Mouse (Mus musculus) inflammation-experienced regulatory T-cells, adult 6 months (primary cell): ENCODE data around the gene 1700092M07Rik. TPM values are rescaled to one million over a fixed set of nuclear protein-coding genes. Genes with fewer than 3 reads are reported as not detected.

Experiments used
- ATAC-seq: one replicate; pipeline ENCODE4 v1.8.0; 2017
- polyA plus RNA-seq, 3 experiments: library from polyadenylated mRNA; unstranded; fragments of 100-300 nt; shearing (Covaris generic); gene quantifications; one replicate each; pipeline ENCODE4 v1.2.1; 2017

The 1700092M07Rik gene
- 1 to 10 TPM in 1 of 3 experiments, not detected in 2; 1.8 TPM for polyA plus RNA-seq

DNA sequence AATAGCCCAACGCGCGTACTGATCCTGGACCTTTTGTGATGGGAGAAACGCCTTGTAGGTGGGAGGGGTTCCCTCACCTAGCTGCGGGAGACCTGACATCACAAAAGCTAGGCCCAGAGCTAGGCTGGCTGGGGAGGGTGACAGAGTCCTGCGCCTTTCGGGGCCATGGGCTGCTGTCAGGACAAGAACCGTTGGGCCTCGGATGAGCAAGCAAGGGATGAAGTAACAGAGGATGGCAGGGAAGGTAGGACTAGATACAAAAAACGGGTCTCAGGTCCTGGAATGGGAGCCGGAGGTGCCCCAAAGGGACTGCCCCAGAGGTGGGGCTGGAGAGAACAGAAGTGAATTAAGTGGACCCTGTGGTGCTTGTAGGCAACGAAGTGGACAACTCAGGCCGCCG lies at the start of gene 1700092M07Rik:
Gene 1700092M07Rik (plus strand): TSS at position 116 of the 400 bp plus-strand sequence.
- no peak for ATAC-seq

DNA sequence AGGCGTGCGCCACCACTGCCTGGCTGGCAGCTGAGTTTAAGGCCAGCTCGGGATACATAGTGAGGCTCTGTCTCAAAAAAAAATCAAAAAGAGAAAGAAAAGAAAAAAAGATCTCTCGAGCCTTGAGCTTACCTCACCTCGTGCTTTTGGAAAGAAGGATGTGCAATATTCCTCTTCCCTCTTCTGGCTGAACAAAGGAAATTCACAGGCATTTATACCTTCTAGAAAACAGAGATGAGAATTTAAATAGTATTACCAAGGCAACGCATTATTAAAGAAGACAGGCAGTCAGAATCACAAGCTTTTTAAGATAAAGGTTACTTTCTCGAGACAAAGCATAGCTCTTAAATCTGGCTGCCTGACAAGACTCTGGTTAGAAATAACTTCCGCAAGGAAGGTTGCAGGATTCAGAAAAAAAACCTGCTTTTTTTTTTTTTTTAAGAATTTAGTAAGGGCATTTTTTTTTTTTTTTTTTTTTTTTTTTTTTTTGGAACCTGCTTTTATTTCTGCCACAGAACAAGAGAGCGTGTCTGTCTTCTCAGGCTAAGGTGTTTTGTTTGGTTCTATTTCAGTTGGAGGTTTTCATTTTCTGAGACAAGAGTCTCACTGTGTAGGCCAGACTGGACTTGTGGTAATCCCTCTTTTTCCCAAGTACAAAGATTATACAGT lies 48.5 kb upstream of the 1700092M07Rik start:
- no peak for ATAC-seq

DNA sequence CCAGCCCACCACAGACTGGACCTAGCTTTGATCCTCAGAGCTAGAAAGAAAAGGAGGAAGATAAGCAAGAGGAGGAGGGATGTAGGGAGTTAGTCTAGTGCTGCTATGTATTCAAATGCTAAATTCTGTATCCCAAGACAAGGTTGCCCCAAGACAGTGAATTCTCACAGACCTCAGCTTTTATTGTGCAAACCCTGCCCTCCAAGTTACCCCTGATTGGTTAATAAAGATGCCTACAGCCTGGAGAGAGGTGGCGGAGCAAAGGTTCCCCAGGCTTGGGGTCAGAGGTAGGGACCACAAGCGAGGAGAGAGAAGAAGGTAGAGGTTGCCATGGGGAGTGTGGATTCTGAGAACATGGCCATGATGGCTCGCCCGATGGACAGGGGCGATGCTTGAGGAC lies 47.8 kb upstream of the 1700092M07Rik start:
- no peak for ATAC-seq

- ATAC-seq = peak; percentile 65
These were observed 45.2 kb upstream of the 1700092M07Rik start for GRCm38 (mm10) chr19:8695330-8695729.

GRCm38 (mm10) chr19:8699652-8700051 lies 40.9 kb upstream of the 1700092M07Rik start:
- no peak for ATAC-seq

- no peak for ATAC-seq
These were observed 38.1 kb upstream of the 1700092M07Rik start for GRCm38 (mm10) chr19:8702458-8702857.

DNA sequence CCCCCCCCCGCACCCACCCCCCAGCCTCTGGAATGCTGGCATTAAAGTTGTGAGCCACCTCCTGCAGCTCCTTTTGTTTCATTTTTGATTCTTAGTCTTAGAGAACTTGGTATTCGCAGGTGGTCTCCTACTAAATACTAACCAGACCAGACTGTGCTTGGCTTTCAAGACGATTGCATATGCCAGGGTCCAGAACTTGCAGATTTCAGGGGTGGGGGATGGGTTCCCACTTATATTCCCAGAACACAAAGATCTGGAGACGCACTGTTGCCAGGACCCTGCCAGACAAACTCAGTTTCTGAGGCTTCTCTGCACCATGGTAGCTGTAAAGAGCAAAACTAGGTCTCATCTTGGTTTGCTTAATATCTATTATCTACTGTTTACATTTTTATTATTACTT lies 36.9 kb upstream of the 1700092M07Rik start:
- no peak for ATAC-seq

GRCm38 (mm10) chr19:8705026-8705708 lies 35.4 kb upstream of the 1700092M07Rik start:
- no peak for ATAC-seq

DNA sequence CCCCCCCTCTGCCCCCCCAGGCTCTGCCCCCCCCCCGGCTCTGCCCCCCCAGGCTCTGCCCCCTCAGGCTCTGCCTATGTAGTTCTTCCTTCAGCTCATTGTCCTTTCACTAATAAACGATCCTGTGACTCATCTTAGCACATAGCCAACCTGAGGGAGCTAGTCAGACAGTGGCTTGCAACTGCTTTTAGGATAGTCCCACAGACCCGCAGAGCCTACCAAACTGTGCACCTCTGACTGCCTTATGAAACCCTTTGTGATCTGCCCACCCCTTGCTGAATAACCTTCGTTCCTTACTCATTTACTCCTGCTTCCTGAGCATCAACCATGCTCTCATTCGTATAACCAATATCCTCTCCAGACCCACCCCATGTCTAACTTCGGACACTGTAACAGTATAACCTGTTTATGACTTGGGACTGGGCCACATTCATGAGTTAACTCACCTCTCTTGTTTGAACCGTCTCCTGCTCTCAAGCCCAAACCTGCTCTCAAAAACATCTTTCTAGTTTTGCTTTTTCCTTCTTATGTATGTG lies 34.3 kb upstream of the 1700092M07Rik start:
- no peak for ATAC-seq

GRCm38 (mm10) chr19:8706930-8707329 lies 33.6 kb upstream of the 1700092M07Rik start:
- no peak for ATAC-seq

DNA sequence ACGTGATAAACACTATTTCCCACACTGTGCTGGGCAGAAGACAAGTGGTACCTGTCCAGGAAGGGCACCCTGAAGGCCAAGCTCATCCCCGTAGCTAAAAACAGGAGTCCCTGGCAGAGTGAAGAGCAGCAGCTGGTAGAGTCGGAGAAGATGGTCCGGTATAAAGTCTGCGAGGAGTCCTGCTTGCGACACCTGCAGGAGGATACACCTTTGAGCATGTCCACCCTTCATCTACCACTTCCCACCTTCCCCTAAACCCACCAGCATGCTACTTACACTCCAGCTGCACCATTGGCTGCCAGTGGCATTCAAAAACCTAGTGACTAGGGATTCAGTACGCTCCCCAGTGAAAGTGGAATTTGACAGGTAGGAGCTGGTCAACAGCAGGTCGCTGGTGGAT lies 31.6 kb upstream of the 1700092M07Rik start:
- no peak for ATAC-seq

- ATAC-seq = no peak
These were observed 30.5 kb upstream of the 1700092M07Rik start for GRCm38 (mm10) chr19:8710057-8710456.

GRCm38 (mm10) chr19:8711506-8711905 lies 29.0 kb upstream of the 1700092M07Rik start:
- ATAC-seq = no peak

DNA sequence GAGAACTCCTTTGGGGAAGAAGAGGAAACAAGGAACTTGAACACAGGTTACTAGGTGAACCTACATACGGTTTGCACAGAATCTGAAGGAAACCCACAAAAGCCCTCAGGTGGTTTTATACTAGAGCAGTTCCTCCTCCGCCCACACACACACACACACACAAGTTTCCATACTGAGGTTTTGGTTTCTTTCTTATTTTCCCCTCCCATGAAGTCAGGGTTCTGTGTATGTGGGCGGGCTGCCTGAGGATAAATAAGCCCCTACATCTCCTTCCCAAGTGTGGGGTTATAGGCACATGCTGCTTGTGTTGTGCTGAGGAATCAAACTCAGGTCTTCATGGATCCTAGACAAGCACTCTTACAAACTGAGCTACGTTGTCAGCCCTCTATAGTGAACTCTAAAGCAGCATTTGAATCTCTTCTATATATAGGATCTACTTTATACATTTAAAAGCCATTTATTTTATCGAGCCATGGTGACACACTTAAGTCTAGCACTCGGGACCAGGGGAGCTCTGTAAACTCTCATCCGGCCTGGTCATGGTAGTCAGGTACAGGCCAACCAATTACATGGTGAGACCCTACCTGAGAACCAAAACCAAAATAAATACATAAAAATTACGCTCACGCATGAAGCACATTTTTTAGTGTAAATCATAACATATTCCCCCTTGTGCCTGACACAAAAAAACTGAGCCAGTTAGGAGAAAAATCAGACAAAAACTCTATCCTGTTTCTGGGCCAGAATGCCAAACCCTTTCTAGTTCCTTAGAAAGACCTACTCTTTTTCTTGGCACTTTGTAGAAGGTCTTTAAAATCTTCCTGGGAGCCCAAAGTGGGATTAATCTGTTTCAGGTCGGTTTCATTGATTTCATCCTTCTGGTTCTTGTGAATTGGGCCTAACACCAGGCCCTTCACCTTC lies 28.3 kb upstream of the 1700092M07Rik start:
- ATAC-seq = peak; percentile 69

DNA sequence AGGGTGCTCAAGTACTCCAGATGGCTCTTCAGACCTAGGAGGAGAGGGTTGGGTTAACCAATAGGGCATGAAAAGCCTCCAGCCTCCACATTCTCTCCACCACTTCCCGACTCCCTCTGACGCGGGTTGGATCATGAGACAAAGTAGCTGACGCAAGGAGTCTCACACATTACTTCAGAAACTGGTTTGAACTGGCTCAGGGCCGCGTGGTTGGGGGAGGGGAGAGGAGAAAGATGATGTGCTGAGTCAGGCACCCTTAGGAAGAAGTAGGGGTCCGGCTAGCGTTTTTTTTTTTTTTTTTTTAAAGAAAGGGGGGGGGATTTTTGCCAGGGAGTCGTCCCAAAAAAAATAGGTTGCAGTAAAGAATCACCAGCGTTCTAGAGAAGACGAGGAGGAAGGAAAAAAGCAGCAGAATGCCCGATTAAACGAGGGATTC lies 27.6 kb upstream of the 1700092M07Rik start:
- peak; percentile 63 for ATAC-seq

DNA sequence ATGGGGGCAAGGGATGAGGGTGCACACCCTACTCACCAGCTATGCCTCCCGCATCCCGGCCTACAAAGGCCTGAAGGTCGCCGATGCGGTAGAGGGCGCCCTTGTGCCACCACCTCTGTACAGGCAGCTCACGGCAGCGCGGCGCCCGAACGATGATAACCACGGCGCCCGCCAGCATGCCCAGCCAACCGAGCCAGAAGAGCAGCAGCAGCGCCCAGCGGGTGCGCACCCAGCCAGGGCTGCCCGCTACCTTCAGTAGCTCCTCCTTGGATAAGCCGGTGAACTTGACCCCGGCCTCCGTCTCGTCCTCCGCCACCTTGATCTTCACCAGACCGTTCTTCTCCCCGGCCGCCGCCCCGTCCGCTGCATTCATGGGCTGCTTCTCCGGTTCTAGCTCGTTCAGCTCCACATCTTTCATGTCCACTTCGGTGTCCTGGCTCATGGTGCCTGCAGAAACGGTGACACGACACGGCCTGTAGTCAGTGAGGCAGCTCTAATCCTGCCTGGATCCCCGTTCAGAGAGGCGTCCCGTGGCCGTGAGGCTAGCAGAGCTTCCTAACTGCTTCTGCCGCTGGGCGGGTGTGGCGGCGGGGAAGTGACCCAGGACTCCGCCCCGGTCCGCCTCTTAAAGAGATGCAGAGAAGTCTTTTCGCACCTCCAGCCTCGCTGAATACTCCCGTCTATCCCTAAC lies 27.1 kb upstream of the 1700092M07Rik start:
- ATAC-seq = peak; percentile 63

DNA sequence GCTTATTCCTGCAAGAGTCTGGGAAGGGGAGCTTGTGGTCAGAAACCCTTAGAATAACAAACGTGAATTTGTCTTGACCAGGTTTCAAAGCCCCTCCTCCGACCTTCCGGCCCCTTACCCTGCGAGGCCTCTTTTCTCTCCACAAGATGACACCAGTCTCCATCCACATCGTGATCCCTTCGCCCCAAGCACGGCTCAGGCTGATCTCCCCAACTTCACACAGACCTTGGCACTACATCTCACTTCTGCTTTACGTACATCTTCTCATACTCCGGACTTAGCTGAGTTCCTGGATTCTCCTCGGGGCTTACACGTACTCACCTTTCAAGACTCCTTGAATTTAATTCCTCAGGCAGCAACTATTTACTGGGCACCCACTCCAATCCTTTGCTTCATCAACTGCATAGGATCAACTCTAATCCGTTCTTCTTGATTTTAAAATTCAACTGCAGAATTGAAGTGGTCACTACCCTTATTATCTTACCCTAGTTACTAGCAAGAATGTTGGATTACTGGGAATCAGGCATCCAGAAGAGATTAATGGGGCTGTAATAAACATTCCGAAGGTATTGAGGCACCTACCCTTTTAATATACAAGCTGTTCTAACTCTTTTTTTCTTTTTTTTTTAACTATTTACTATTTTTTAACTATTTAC lies 26.4 kb upstream of the 1700092M07Rik start:
- ATAC-seq = no peak

DNA sequence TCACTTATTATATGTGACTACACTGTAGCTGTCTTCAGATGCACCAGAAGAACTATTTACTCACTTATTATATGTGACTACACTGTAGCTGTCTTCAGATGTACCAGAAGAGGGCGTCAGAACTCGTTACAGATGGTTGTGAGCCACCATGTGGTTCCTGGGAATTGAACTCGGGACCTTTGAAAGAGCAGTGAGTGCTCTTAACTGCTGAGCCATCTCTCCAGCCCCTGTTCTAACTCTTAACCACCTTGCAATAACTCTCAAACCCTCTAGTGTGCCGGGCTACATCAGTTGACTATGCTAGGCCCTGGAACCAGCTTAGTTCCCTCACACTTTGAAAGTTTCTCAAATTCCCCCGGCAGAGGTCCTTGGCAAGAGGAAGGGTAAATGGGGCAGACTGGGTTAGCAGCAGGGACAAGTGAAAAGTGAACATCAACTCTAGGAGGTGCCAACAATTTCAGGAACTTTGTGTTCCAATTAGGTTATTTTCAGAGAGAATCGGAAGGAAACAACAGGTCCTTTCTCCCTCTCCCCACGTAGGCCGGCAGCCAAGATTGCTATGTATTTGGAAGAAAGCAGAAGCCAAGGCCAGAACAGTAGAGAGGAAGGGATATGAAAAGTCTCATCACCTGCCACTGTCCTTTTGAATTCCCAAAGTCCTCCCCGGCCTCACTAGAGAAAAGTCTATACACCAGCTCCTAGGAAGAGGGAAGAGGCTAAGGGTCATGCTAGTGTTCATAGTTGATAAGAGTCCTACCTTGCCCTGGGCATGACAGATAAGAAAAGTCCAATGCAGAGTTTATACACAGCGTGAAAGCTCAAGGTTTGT lies 25.7 kb upstream of the 1700092M07Rik start:
- no peak for ATAC-seq

DNA sequence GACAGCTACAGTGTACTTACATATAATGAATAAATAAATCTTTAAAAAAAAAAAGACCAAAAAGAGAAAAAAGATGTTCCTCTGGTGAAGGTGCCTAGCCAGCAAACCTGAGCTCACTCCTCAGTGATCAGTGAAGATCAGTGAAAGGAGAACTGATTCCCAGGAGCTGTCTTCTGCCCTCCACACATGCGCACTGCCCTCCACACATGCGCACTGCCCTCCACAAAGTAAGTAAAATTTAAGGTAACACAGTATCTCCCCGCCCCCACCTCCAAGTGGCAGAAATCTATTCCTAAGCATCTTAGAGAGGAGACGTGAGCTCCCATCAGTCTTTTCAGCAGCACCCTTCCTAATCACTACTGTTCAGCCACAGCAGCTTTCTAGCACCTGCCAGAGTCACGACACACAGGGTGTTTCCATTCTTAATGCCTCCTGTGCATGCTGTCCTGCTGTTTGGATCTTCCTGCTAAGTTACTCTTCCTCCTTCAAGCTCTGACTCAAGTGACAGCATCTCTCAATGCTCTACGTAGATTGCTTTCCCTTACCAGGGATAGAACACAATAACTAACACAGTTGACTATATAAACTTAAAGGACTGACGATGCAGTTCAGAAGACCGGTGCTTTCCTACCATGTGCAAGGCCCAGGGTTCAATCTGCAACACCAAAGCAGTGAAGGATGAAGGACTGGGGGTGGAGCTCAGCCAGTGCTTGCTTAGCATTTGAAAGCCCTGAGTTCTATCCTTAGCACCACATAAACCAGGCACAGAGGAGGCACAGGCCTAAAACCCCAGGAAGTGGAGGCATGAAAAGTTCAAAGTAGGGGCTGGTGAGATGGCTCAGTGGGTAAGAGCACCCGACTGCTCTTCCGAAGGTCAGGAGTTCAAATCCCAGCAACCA lies 24.4 kb upstream of the 1700092M07Rik start:
- no peak for ATAC-seq
